Mouse (Mus musculus): ENCODE measurements around the gene Gabarapl2.

- no peak for TF ChIP-seq EP300 (IDR thresholded peaks at IDR 0.05; ENCODE audit: insufficient read depth, low read depth, low read length)
- no peak for TF ChIP-seq CTCF (IDR thresholded peaks at IDR 0.05)
Measured at GRCm38 (mm10) chr8:111951317-111951716, 10.8 kb downstream of the Gabarapl2 start.

Measured in heart, adult 2 months (tissue).